Mouse (Mus musculus) lung, postnatal 0 days (tissue): ENCODE measurements around the gene Iba57.

Experiments
- CTCF ChIP-seq: IDR thresholded peaks from 2 replicates; pipeline ENCODE4 v1.5.1; 2016; ENCODE audit warnings: antibody characterized with exemption, mild to moderate bottlenecking
- EP300 ChIP-seq: IDR thresholded peaks from 2 replicates; pipeline ENCODE4 v1.6.1; 2016; ENCODE audit warnings: antibody characterized with exemption, mild to moderate bottlenecking, control low read depth

DNA sequence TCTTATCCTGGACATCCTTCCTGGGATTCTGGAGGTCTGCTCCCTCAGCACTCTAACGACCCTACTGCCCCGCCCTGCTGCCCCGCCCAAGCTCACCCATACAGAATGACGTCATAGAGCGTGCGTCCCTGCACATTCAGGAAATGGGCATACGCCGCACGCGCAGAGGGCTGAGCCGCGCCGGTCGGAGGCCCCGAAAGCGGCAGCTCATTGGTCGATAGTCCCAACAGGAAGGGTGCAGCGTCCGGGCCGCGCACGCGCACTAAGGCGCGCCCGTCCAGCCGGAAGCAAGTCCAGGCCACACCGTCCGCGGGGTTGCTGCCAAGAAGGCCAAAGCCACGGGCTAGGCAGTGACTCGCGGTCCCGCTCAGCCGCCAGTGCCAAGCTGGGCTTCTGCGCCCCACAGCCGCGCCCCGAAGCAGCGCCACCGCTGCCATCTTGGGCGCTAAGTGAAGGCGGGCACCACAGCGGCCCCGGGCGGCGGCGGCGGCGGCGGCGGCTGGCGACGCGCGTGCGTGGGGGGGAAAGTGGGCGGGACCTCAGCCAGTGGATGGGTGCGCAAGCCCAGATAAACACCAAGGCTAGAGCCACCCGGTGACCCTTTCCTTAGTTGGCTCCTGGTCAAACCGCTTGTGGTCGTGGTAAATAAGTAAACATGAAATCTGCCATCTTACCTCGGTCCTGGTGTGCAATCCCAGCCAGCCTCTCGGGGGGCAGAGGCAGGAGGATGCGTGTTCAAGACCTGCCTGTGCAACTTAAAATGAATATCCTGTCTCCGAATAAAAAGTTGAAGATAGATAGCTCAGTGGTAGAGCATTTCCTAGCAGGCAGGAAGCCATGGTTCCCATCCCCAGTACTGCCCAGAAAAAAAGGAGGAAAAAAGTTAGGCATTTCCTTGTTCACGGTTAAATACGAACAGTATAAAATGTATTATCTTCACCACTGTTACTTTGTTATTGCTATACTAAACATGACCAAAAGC lies at the start of gene Iba57:
- TF ChIP-seq EP300 (peak; percentile 83), CTCF (peak; percentile 47)
